8 mouse cellular contexts compared by ENCODE assay signal in genomic region chr19:59074841-59075471, GRCm38 (mm10). TPM values are rescaled to one million over a fixed set of nuclear protein-coding genes. Genes with fewer than 3 reads are reported as not detected.
DNase-seq lines count a peak whose midpoint lies in the region; ATAC-seq and TF ChIP-seq lines count a peak whose summit lies in the region.

No protein-coding gene starts in this region.

- H3K4me1 ChIP-seq in ES-E14 (ENCODE audit: control insufficient read depth in 2 of 2, insufficient read depth in 2 of 2, low read length in 2 of 2, poor library complexity in 1 of 2), result no peaks in the 10 kb centered on the region
- H3K4me1 ChIP-seq in embryonic fibroblast, embryonic 13.5 days (ENCODE audit: control insufficient read depth, insufficient read depth, low read length), result no peaks in the 10 kb centered on the region
- peaks cover 27% of the 10 kb centered on the region for H3K4me1 ChIP-seq in hindbrain, embryonic 13.5 days (replicated peaks)
- H3K4me1 ChIP-seq in liver, embryonic 14.5 days (replicated peaks; ENCODE audit: control insufficient read depth in 2 of 2, insufficient read depth in 2 of 2, low read length in 1 of 2), result no peaks in the 10 kb centered on the region

- no peak for TF ChIP-seq EP300 in liver, embryonic 14.5 days (IDR thresholded peaks at IDR 0.05; ENCODE audit: low read depth)

- no peak for TF ChIP-seq CTCF in embryonic fibroblast, embryonic 13.5 days (IDR thresholded peaks at IDR 0.05; ENCODE audit: borderline replicate concordance, insufficient read depth, low read length)
- no peak for TF ChIP-seq CTCF in liver, embryonic 14.5 days (IDR thresholded peaks at IDR 0.05; ENCODE audit: low read depth)

- H3K4me3 ChIP-seq in ES-E14 (ENCODE audit: insufficient read depth in 1 of 2, low read depth in 1 of 2, low read length in 2 of 2, poor library complexity in 1 of 2, severe bottlenecking in 1 of 2), result peak overlapping the region; percentile 72 to 89
- H3K4me3 ChIP-seq in embryonic fibroblast, embryonic 13.5 days (ENCODE audit: insufficient read depth, low read length), result peak overlapping the region; percentile 25
- peak overlapping the region; percentile 79 for H3K4me3 ChIP-seq in hindbrain, embryonic 13.5 days
- peak overlapping the region; percentile 24 to 41; a peak in 3 of 4 replicates for H3K4me3 ChIP-seq in liver, embryonic 14.5 days (ENCODE audit: insufficient read depth in 1 of 2, low read depth in 2 of 2, low read length in 2 of 2)

- ATAC-seq in frontal cortex, adult (ENCODE audit: low TSS enrichment), result peak; percentile 62
- ATAC-seq in hindbrain, embryonic 13.5 days (ENCODE audit: low FRiP score), result peak; percentile 83
- no peak for ATAC-seq in liver, embryonic 14.5 days (ENCODE audit: insufficient read depth)
- no peak for ATAC-seq in erythroid progenitor cell, adult 5-6 weeks (replicated peaks; ENCODE audit: low FRiP score, poor library complexity, severe bottlenecking)

- no peaks in the 10 kb centered on the region for H3K9me3 ChIP-seq in ES-E14 (ENCODE audit: control insufficient read depth, insufficient read depth, low read depth, low read length)
- no peaks in the 10 kb centered on the region for H3K9me3 ChIP-seq in hindbrain, embryonic 13.5 days
- no peaks in the 10 kb centered on the region for H3K9me3 ChIP-seq in liver, embryonic 14.5 days (ENCODE audit: control insufficient read depth, low read length)

- in situ Hi-C loops in ES-E14 (cut with MboI; ENCODE audit: low sequenced_read_pairs in 2 of 2, unreplicated experiment in 2 of 2), result no loop called here

- H3K27ac ChIP-seq in ES-E14 (ENCODE audit: insufficient read depth, low read depth, low read length, poor library complexity, severe bottlenecking), result no peak overlapping the region
- no peak overlapping the region for H3K27ac ChIP-seq in embryonic fibroblast, embryonic 13.5 days (ENCODE audit: insufficient read depth, low read length)
- H3K27ac ChIP-seq in hindbrain, embryonic 13.5 days, result peak overlapping the region; percentile 52
- H3K27ac ChIP-seq in liver, embryonic 14.5 days, result no peak overlapping the region

- no peak for DNase-seq in frontal cortex, postnatal 10 days (ENCODE audit: low spot score in 2 of 2)
- DNase-seq in ES-E14 (ENCODE audit: low read depth, low spot score), result no peak
- no peak for DNase-seq in liver, embryonic 14.5 days (ENCODE audit: low read depth in 3 of 3, low spot score in 3 of 3)
- DNase-seq in neural tube, embryonic 10.5 days (ENCODE audit: extremely low spot score, low spot score), result peak; percentile 26

- peak overlapping the region; percentile 93 for H3K4me2 ChIP-seq in hindbrain, embryonic 13.5 days
- peak overlapping the region; percentile 57 for H3K4me2 ChIP-seq in liver, embryonic 14.5 days (ENCODE audit: low read depth)

- H3K36me3 ChIP-seq in ES-E14 (ENCODE audit: control insufficient read depth, insufficient read depth, low read length, poor library complexity, severe bottlenecking), result no peaks in the 10 kb centered on the region
- no peaks in the 10 kb centered on the region for H3K36me3 ChIP-seq in hindbrain, embryonic 13.5 days
- H3K36me3 ChIP-seq in liver, embryonic 14.5 days (replicated peaks; ENCODE audit: control insufficient read depth, insufficient read depth, low read depth), result no peaks in the 10 kb centered on the region

- peak overlapping the region; percentile 33 for H3K9ac ChIP-seq in ES-E14 (ENCODE audit: insufficient read depth, low read depth, low read length, poor library complexity, severe bottlenecking)
- peak overlapping the region; percentile 87 for H3K9ac ChIP-seq in hindbrain, embryonic 13.5 days
- H3K9ac ChIP-seq in liver, embryonic 14.5 days (replicated peaks), result no peak overlapping the region

- peaks cover 48% of the 10 kb centered on the region for H3K27me3 ChIP-seq in hindbrain, embryonic 13.5 days
- H3K27me3 ChIP-seq in liver, embryonic 14.5 days (ENCODE audit: control insufficient read depth, insufficient read depth, low read length), result peaks cover 22% of the 10 kb centered on the region

- TF ChIP-seq POLR2A in embryonic fibroblast, embryonic 13.5 days (IDR thresholded peaks at IDR 0.05; ENCODE audit: low read depth, low read length), result no peak

- 2% methylated on average over 46 of the region's 46 CpGs for WGBS in hindbrain, embryonic 13.5 days
- WGBS in liver, embryonic 14.5 days (ENCODE audit: insufficient replicate concordance), result 1% methylated on average over 46 of the region's 46 CpGs

TF ChIP-seq in ES-E14, 5 proteins besides CTCF, POLR2A, EP300 and RAD21:
- TF ChIP-seq HCFC1 (IDR thresholded peaks at IDR 0.05; ENCODE audit: borderline replicate concordance, insufficient read depth, low read length), result no peak
- no peak for TF ChIP-seq ZNF384 (IDR thresholded peaks at IDR 0.05; ENCODE audit: low read depth, low read length)
- TF ChIP-seq CHD2 (IDR thresholded peaks at IDR 0.05; ENCODE audit: low read depth, low read length), result no peak
- TF ChIP-seq MAFK (IDR thresholded peaks at IDR 0.05; ENCODE audit: insufficient read depth, low read depth, low read length), result no peak
- TF ChIP-seq ZC3H11A (IDR thresholded peaks at IDR 0.05; ENCODE audit: borderline replicate concordance, low read depth, low read length), result no peak

RNA-seq across cellular contexts. Expression of gene Shtn1, which starts 0.9 kb away (rescaled TPM):
- 0.63 and 1.6 TPM in 2 replicates for total RNA-seq in ES-E14 (2012; rRNA removed)
- polyA plus RNA-seq in embryonic fibroblast, embryonic 13.5 days (2011; ENCODE audit: insufficient read length, low read depth, missing spikeins), result 0.56 and 1.1 TPM in 2 replicates
- 29.6 and 29.8 TPM in 2 replicates for polyA plus RNA-seq in hindbrain, embryonic 13.5 days (2015; fragmentation: Nextera tagmentation; extraction: Ambion mirVana)
- polyA plus RNA-seq in liver, embryonic 14.5 days (2012; rRNA removed), result 0.40 and 0.57 TPM in 2 replicates
- polyA plus RNA-seq in liver, embryonic 14.5 days (2014; fragmentation: Nextera tagmentation; extraction: Ambion mirVana), result 0.41 and 0.54 TPM in 2 replicates
- not detected in 2 replicates for total RNA-seq in erythroid progenitor cell, adult 5-6 weeks (2015; ENCODE audit: low replicate concordance)
- 0.38 and 0.77 TPM in 2 replicates for total RNA-seq in erythroid progenitor cell, adult 5-6 weeks (2017; ENCODE audit: low replicate concordance)

Comparison
In these comparisons a context has a peak if more than half of its experiments do, and no peak if none do; other contexts are left out.
1. ATAC-seq: peak in frontal cortex, adult (single experiment) and hindbrain, embryonic 13.5 days (single experiment); none in liver, embryonic 14.5 days (single experiment) and erythroid progenitor cell, adult 5-6 weeks (single experiment).
2. H3K4me3 ChIP-seq: peak in every context shown above with its lines; median percentile 80 in ES-E14; 79 in hindbrain, embryonic 13.5 days; 32 in liver, embryonic 14.5 days; 25 in embryonic fibroblast, embryonic 13.5 days.
3. RNA of gene Shtn1, which starts 0.9 kb away (polyA plus RNA-seq): 29.6 to 29.8 TPM in hindbrain, embryonic 13.5 days; 0.40 to 0.57 TPM in liver, embryonic 14.5 days and 0.56 to 1.1 TPM in embryonic fibroblast, embryonic 13.5 days; every median in the first group is over 10 times any median in the second.